Mouse (Mus musculus) left cerebral cortex, postnatal 4 days (tissue): ENCODE data around the gene Gm3336. TPM values are rescaled to one million over a fixed set of nuclear protein-coding genes. Genes with fewer than 3 reads are reported as not detected.

ENCODE experiments used
- DNase-seq: peaks from one replicate; pipeline ENCODE4 v3.0.0-alpha.2; 2022
- intact Hi-C: fragments of 180-260 bp; cut with DNase I; formaldehyde crosslinking; loops from one replicate; pipeline ENCODE4 v1.15.1; 2025
- total RNA-seq, 2 experiments: library from RNA; stranded (reverse); gene quantifications; 2 replicates each; pipeline ENCODE4 v1.2.3; 2021

Gene Gm3336
- not detected for total RNA-seq

GRCm38 (mm10) chr8:70718297-70718696 lies at the start of gene Gm3336:
TSS of gene Gm3336 (plus strand) at chr8:70718543.
- intact Hi-C loops: no loop called here
- DNase-seq: peak; percentile 56

DNA sequence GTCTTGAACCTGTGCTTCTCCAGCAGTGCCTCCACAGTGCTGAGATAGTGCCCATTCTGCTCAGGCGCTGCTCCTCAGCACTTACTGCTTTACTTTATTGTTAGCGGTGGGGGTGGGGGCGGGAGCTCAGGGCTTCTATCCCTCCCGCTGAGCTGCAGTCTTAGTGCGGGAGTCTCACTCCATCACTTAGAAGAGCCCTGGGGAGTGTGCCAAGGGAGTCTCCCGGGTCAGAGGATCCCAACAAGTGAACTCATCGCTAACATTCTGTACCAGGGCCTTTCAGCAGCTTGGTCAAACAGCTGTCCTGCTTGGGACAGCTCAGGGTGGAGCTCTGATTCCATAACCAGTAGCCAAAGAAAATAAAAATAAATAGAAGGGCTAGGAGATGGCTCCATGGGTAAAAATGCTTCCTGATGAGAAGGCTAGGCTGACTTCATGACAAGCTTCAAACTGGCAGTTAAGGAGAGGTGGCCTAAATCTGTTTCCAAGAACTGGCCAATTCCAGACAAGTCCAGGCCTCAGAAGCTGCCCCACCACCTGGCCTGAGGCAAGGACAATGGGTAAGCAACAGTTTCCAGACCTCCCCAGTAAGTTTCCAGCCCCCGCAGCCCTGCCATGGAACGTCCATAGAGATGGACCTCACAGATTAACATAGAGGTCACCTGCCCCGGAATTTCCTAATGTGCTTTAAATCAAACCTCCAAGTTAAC lies 46.6 kb upstream of the Gm3336 start:
- intact Hi-C loops: no loop called here
- no peak for DNase-seq

- no peak for DNase-seq
- intact Hi-C loops: no loop called here
Observed at GRCm38 (mm10) chr8:70672325-70673078, 45.8 kb upstream of the Gm3336 start.

- intact Hi-C loops: no loop called here
- DNase-seq: peak; percentile 97
Observed at GRCm38 (mm10) chr8:70673079-70673856, 45.1 kb upstream of the Gm3336 start, which contains the start of gene Lsm4. TSS of gene Lsm4 (plus strand) at chr8:70673248.

DNA sequence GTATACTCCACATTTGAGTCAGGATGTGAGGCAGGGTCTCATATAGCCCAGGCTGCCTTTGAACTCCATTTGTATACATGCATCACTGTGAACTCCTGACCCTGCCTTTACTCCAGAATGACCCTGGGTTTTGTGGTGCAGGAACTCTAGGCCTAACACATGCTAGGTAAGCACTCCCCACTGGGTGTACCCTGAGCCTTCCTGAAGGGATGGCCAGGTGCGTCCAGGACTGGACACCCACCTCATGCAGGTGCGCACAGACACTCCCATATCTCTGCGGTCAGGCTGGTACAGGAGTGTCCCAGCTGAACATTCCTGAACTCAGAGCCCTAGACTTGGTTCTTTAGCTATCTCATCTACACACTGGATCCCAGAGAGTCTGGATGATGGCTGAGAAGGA lies 44.2 kb upstream of the Gm3336 start:
- intact Hi-C loops: no loop called here
- DNase-seq: no peak

DNA sequence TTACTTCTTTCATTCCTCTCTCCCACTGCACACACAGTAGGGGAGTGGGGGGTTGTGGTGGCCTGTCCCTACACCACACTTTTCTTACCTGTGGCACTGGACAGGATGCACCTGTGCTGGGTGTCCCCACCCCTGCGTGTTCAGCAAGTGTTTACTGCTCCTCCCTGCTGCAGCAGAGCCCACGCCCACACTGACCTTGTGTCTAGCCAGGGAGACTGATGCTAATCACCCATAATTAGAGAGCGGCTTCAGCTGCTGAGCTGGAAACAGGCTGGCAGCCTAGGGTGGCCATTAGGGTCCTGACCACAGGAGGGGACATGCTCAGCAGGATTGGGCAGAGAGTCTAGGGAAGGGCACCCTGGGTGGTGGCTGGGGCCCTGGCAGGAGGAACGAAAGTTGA lies 43.6 kb upstream of the Gm3336 start:
- intact Hi-C loops: no loop called here
- DNase-seq: no peak

DNA sequence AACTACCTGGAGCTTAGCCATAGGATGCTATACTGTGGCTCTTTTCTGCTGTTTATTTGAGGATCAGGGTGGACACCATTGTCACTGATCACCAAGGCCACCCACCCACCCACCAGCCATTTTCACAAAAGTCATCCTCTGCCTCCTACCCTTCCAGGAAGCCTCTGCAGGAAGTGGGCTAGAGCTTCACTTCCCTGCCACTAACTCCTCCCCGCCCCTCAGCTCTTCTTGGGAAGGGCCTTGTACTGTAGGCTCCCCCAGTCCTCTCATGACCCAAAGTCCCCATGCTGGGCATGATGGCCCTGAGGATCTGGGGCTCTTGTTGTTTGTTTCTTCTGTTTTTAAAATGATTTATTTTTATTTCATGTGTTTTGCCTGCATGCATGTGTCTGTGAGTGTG lies 43.0 kb upstream of the Gm3336 start:
- intact Hi-C loops: no loop called here
- no peak for DNase-seq

GRCm38 (mm10) chr8:70677451-70678080 lies 40.8 kb upstream of the Gm3336 start:
- intact Hi-C loops: no loop called here
- DNase-seq: no peak

- intact Hi-C loops: no loop called here
- DNase-seq: no peak
Observed at GRCm38 (mm10) chr8:70678679-70679078, 39.7 kb upstream of the Gm3336 start.

DNA sequence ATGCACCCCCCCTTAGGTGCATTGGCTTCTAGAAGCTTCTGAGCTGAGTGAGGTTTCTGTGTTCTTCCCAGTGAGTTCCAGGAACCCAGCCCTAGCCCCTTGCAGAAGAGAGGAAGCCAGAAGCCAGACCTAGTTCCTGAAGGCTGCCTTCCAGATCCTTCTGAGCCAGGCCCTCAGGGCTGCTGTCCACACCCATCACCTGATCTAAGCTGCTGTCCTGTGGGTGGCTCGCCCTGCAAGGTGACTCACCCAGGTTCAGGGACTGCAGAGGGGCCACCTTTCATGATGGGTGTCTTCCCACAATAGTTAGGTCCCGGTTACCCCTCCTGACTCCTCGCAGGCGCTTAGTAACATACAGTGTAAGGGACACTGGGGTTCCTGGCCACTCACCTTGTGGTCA lies 38.9 kb upstream of the Gm3336 start:
- intact Hi-C loops: no loop called here
- DNase-seq: no peak

DNA sequence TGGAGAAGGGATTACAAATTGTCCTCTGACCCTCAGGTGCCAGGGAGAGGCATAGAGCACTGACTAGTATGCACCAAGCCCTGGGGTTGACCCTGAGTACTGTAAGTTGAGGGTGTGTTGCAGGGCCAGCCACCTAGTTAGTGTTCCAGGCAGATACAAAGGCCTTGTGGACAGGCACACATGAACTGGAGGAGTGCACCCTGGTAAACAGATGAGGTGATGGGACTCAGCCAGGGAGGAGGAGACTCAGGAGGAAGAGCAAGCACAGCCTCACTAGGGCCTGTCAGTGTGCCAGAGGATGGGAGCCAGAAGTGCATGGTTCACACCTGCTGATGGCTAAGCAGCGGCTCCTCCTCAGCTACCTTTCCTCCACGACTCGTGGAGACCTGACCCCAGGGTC lies 38.3 kb upstream of the Gm3336 start:
- DNase-seq: no peak
- intact Hi-C loops: no loop called here

DNA sequence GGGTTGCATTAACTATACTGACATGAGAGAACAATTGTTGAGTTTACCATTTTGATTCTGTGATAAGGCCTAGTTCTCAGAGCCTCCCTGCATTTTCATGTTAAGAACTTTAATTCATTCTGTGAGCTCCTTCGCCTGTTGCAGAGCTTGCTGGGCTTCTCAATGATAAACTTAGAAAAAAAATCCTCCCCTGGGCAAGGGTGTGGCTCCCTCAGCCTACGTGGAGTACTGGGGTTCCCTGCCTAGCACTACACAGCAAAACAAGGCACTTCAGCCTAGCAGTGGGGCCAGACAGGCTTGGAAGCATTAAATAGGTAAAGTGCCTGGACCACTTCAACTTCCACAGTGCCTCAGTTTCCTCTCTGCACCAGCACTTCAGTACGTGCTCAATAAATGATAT lies 36.9 kb upstream of the Gm3336 start:
- intact Hi-C loops: no loop called here
- no peak for DNase-seq

GRCm38 (mm10) chr8:70682193-70682592 lies 36.1 kb upstream of the Gm3336 start:
- intact Hi-C loops: no loop called here
- DNase-seq: no peak

GRCm38 (mm10) chr8:70682692-70683091 lies 35.7 kb upstream of the Gm3336 start:
- no peak for DNase-seq
- intact Hi-C loops: no loop called here

DNA sequence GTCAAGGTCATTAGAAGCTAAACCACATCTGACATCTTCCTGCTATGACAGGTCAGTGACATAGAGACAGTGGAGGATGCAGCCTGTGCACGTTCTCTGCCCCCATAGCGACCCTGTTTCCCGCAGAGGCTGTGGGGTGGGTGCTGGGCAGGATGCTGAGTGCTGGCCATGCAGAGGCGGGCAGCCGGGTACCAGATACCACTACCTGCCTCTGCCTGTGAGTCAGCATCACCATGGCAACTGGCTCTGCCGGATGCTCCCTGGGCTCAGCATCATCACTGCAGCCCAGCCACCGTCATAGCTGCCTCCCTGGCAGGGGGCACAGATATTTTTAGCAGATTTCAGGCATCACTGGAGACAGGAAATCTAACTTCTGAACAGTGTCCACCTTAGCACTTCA lies 34.1 kb upstream of the Gm3336 start:
- intact Hi-C loops: no loop called here
- no peak for DNase-seq

DNA sequence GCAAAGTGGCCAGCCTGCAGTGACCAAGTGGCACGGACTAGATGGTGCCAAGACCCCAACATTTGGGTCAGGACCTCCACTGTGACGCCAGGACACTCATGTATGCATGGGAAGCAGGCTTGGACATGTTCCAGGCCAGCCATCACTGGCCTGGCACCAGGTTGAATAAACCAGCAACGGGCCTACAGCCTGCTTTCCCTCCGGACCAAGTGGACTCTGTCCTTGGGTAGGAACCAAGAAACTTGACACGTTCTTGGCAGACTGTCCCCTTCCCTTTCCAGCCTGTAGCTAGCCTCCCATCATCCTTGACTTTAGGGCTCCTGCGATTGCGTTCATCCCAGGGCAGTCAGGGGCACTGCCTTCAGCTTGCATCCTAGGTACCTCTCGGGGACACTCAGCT lies 30.8 kb upstream of the Gm3336 start:
- DNase-seq: peak; percentile 75
- intact Hi-C loops: no loop called here

- intact Hi-C loops: no loop called here
Observed at GRCm38 (mm10) chr8:70688136-70688535, 30.2 kb upstream of the Gm3336 start.

DNA sequence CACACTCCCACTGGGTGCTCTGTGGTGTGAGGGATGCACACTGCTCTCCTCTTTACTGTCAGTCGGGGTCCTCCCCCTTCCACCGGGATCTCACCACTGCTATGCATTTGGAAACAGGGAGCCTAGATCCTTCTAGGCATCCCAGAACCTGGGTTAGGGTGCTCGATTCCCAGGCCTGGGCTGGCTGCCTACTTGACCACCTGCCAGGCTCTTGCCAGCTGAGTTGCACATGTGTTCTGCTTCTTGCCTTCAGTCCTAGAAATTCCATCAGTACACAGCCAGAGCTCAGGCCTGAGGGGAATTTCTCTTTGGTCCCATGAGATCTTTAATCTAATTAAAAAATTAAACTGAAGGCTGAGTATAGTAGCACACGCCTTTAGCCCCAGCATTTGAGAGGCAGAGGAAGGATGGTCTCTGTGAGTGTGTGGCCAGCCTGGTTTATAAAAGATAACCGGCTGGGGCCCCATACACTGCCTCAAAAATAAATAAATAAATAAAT lies 28.4 kb upstream of the Gm3336 start:
- intact Hi-C loops: no loop called here
- no peak for DNase-seq

More at GRCm38 (mm10) chr8:70688136-70688535, 30.2 kb upstream of the Gm3336 start:
- no peak for DNase-seq

DNA sequence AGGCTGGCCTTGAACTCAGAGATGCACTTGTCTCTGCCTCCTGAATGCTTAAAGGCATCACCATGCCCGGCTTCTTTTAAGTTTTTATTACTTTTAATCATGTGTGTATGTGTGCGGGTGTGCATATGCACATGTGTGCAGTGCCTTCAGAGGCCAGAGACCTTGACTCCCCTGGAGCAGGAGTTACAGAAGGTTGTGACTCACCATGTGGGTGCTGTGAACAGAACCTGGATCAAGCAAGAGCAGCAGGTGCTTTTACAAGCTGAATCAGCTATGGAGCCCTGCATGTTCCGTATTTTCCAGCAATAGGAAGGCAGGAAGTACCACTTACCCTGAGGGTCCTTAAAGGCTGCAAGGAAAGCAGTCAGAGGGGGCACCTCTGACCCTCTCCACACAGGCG lies 27.1 kb upstream of the Gm3336 start:
- intact Hi-C loops: no loop called here
- no peak for DNase-seq

GRCm38 (mm10) chr8:70691727-70692231 lies 26.6 kb upstream of the Gm3336 start:
- intact Hi-C loops: no loop called here
- DNase-seq: peak; percentile 40

DNA sequence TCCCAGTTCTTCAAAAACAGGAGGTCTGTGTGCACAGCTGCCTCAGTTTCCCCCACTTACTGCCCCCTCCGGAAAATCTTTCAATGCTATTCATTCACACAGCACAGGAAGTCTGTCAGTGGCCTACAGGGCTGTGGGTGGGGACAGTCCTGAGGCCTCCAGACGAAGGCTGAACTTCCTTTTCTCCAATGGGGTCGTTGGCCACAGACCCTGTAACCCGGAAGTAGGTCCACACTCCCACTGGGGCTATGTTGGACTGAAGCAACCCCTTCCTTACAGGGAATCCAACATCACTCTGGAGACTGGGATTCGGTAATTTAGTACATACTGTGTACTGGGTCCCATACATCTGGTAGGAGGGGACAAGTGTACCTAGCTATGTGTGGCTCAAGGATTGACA lies 24.7 kb upstream of the Gm3336 start:
- DNase-seq: no peak
- intact Hi-C loops: no loop called here
